Mouse (Mus musculus): ENCODE measurements around the gene Plekha7.

The Plekha7 gene

DNA sequence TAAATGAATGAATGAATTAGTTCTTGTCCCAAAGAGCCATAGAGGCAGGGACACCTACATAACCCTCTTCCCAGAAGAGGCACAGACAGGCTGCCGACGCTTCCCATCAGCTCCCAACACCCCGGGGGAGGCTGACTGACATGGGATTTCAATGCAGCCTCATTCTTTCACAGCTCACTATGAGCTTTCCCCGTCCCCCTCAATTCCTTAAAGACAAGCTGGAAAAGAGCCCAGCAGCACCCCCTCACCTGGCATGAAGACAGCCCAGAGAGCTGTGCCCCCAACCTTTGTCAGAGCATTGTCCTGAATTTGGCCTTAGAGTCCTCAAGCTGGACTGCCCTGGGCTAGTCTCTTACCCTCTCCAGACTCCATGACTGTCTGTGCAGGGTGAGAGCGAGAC is 122.0 kb downstream of the Plekha7 start:
- CTCF ChIA-PET: no interaction called here

GRCm38 (mm10) chr7:116184358-116185057 is 123.7 kb downstream of the Plekha7 start:
- CTCF ChIA-PET: no interaction called here

DNA sequence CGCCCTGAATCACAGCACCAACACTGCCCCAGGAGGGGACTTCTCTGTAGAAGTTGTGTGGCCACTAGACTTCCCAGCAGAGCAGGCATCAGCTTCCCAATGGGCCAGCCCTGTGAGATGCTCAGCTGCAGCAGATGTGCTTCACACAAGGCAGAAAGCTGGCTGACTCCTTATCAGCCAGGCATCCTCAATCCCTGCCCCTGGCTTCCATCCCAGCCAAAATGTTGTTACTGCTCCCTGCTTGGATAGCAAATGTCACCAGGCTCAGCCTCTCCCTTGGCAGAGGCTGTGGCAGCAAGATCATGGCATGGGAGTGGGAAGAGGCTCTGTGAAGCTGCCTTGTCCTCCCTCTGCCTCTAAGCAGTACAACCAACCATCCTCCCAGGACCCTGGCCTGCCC is 125.7 kb downstream of the Plekha7 start:
- CTCF ChIA-PET: no interaction called here

- CTCF ChIA-PET: no interaction called here
Measured at GRCm38 (mm10) chr7:116181444-116181946, 126.7 kb downstream of the Plekha7 start.

DNA sequence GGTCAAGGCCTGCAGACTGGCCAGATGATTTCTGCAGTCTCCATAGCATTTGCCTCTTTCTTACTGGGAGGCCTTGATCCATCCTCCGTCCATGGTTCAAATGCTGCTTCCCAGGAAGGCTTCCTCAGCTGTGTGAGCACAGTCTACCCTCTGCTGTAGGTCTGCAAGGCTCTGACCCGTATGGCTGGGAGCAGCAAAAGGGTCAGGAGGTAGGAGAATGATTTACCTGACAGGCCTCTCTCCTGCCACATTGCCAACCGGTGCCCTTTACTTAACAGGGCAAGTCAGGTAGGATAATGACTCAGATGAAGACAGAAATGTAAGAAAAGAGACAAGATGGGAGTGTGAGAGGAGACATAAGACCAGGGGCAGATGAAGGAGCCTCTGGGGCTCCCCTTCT is 129.3 kb downstream of the Plekha7 start:
- CTCF ChIA-PET: no interaction called here

- CTCF ChIA-PET: no interaction called here
Measured at GRCm38 (mm10) chr7:116172774-116173173, 135.4 kb downstream of the Plekha7 start.

- CTCF ChIA-PET: interaction anchor here (0.8 kb wide), 1 partner anchor 303 kb away, joined by 3 read pairs; no protein-coding TSS in a partner anchor
Measured at GRCm38 (mm10) chr7:116169426-116169825, 138.8 kb downstream of the Plekha7 start.

- CTCF ChIA-PET: no interaction called here
Measured at GRCm38 (mm10) chr7:116168224-116168623, 140.0 kb downstream of the Plekha7 start.

DNA sequence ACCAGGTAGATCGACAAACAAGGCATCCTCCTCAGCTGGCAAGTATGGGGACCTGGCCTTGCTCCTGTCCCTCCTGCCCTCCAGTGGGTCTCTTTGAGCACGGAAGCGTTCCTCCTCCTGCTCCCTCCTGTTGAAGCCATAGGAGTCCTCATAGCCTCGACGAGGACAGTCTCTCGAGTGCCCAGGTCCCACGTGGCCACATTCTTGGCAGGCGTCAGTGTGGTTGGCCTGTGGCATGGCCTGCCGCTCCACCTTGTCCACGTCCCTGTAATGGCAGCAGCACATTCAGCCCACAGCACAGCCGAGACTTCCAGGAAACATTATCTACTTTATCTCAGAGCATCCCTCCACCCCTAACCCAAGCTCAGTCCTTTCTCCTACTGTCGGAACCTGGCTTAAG is 143.9 kb downstream of the Plekha7 start:
- CTCF ChIA-PET: no interaction called here

DNA sequence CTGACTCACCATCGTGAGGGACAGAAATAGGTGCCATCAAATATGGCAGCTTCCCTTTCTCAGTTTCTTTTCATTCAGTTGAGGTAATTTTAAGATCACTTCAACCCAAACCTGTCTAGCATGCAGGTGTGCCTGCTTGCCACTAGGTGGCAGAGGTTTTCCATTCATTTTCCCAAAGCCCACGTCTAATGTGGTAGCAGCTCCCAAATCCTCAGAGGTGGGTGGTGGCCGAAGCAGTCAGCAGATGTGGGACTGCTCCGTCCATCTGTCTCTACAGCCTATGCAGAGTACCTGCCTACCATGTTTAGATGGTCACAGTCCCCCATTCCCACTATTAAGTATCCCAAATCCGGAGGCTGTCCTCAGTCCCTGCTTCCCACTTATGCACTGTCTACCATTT is 146.6 kb downstream of the Plekha7 start:
- CTCF ChIA-PET: no interaction called here

DNA sequence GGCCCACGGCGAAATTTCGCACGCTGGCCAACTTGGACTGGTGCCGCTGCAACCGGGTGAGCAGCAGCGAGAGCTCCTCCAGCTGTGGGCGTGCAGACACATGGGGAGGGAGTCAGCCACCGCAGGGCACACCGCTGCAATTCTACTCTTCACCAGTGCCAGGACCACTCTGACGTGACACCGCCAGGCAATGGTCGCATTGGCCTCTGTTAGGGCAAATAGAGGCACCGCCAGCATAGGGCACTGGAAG is 151.4 kb downstream of the Plekha7 start:
- CTCF ChIA-PET: no interaction called here

DNA sequence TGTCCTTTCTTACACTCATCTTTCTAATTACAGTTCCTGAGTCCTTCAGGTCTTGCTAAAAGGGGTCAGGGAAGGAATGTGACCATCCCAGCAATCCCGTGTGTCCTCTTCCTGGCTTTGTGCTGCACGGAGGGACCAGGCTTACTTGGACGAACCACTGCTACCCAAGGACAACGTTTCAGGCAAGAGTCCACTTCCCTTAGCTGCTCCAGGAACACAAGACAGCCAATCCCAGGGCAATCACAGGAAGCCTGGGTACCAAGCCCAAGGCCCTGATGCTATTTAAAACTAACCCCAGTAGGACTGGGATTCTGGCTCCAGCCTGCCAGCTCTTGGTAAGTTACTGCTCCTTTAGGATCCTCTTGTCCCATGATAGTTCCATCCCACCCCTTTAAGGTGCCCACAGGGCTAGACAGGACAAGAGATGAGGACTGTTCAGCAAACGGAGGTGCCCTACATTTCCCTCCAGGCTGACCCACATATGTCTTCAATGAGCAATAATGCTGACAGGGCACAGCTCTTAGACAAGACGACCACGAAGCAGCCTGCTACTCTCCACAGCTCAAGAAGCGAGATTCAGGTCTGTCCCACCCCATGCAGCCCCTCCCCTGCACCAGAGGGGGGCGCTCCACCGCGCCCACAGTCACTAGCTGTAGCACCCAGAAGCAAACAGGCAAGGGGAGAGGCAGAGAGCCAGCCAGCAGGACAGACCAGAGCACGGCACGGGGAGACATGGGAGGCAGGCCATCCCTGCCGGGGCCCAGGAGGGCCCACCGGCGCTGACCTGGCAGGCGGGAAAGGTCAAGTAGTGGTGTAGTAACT is 151.9 kb downstream of the Plekha7 start:
- CTCF ChIA-PET: no interaction called here

GRCm38 (mm10) chr7:116153781-116154368 is 154.3 kb downstream of the Plekha7 start:
- CTCF ChIA-PET: no interaction called here

DNA sequence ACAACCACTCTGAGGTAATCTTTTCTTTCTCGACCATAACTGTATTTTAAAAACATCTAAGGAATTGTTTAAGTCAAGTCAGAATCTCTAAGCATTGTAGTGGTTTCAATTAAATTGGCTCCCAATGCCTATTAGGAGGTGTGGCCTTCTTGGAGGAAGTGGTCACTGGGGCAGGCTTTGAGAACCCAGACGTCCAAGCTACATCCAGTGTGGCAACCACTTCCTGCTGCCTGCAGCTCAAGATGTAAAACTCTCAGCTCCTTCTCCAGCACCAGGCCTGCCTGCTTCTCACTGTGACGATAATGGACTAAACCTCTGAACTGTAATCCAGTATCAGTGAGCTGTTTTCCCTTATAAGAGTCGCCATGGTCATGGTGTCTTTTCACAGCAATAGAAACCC is 158.6 kb downstream of the Plekha7 start:
- CTCF ChIA-PET: no interaction called here

DNA sequence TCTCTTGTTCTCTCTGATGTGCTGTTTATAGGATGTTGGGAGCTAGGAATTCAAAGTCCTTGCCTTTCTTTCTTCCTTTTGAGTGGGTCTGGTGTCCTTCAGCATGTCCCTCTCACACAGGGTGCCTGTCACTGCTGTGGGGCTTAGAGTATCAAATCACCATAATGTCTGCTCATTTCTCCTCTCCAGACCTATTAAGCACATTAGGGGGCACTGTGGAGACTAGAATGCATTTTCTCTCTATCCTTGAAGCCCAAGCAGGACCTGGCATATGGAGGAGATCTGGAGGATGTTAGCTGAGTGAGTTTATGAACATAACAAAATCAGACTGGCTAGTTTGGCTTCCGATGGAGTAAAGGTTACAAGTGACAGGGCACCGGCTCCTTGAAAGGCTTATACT is 161.1 kb downstream of the Plekha7 start:
- CTCF ChIA-PET: no interaction called here

- CTCF ChIA-PET: no interaction called here
Measured at GRCm38 (mm10) chr7:116145030-116145429, 163.1 kb downstream of the Plekha7 start.

GRCm38 (mm10) chr7:116137671-116138070 is 170.5 kb downstream of the Plekha7 start:
- CTCF ChIA-PET: no interaction called here

- CTCF ChIA-PET: no interaction called here
Measured at GRCm38 (mm10) chr7:116137149-116137548, 171.0 kb downstream of the Plekha7 start.

DNA sequence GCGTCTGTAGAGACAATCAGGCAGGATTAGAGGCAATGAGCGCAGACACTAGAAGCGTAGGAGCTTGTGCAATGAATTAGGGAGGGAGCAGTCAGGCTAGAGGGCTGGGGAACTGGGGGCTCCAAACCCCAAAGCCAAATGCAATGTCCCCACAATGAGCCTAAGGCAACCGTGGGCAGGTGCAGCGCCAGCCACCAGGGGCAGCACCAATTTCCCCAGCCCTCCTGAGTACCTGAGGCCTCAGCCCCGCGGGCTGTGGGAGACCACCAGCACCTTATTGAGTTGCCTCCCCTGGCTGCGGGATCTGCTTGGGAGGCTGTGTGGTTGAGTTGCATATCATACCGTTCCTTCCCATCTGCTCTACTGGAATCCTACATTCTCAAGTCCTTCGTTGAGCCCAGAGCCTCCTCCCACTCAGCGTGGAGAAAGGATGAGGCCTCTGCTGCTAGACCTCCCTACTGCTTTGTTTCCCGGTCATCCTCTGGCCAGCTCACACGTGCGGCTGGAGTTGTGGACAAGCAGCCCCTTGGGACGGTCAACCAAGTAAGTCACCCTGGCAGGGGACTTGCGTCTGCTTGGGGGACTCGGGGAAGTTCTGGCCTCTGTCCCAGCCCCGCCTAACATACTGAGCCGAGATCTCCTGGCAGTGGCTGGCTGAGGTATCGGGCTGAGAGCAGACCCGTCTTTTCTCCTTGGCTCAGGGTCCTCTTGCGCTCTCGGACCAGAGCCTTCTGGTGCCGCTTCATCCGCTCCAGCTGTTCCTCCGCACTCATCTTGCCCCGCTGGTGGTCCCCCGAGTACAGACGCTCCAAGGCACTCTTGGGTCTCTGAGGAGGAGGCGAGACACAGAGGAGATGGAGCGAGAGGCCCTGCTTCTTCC is 173.5 kb downstream of the Plekha7 start:
- CTCF ChIA-PET: interaction anchor here (0.7 kb wide), 1 partner anchor 81 kb away, joined by 3 read pairs; no protein-coding TSS in a partner anchor

DNA sequence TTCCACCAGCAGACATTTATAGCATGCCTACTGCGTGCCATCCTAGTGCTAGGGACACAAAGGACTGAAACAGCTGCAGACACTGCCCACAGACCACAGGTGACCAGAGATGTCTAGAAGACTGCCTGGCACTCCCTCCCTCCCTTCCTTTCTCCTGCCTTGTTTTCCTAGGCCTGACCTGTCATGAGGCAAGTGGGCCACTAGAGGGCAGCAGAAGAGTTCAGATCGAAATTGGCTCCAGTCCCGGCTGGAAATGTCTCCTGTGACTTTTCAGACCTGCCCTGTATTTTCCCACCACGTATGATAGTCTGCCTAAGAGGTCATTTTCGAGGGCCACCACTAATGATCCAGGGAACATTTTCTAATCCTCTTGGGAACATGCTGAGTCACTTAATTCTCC is 176.1 kb downstream of the Plekha7 start:
- CTCF ChIA-PET: no interaction called here

DNA sequence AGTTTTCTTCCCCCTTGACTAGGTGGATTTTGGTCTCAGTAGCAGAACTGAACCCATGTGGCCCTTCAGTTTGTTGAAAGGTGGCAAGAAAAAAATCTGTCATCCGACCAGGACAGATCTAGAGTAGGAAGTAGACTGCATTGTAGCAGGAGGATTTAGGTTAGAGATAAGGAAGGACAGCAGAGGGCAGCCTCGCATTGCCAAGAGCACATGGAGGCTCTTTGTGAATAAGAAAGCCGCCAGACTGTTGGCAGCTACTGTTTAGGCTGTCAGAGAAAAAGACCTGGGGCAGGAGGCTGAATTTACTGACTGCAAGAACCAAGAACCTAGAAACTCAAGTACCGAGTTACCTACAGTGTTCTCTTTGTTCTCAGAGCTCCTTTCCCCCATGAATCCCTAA is 176.8 kb downstream of the Plekha7 start:
- CTCF ChIA-PET: no interaction called here

- CTCF ChIA-PET: no interaction called here
Measured at GRCm38 (mm10) chr7:116129374-116129773, 178.8 kb downstream of the Plekha7 start.
